Mouse (Mus musculus) embryonic facial prominence, embryonic 15.5 days (tissue): Measurements from ENCODE around the gene Lbr. TPM values are rescaled to one million over a fixed set of nuclear protein-coding genes. Genes with fewer than 3 reads are reported as not detected.
"Not testable (repeated sequence)": the region's sequence is repeated elsewhere in the genome, so short reads cannot be mapped to it uniquely, and the experiment has no call there.

Source experiments
- ATAC-seq: fragments of 200-750 bp; cut with Nextera tagmentation; 2 replicates; pipeline ENCODE4 v1.8.0; 2017; ENCODE audit warnings: low read depth, moderate TSS enrichment; ENCODE audit not compliant: insufficient number of reproducible peaks, low FRiP score, low TSS enrichment
- H3K27ac ChIP-seq: fragments of 300-500 bp; sonication (generic); replicated peaks from 2 replicates; pipeline ENCODE4 v1.5.1; 2015; ENCODE audit warnings: mild to moderate bottlenecking, inconsistent platforms
- H3K27me3 ChIP-seq: fragments of 300-500 bp; sonication (generic); 2 replicates; pipeline ENCODE4 v1.6.1; 2015; ENCODE audit warnings: inconsistent platforms
- H3K36me3 ChIP-seq: fragments of 300-500 bp; sonication (generic); 2 replicates; pipeline ENCODE4 v1.6.1; 2015; ENCODE audit warnings: mild to moderate bottlenecking, inconsistent platforms
- H3K4me1 ChIP-seq: fragments of 300-500 bp; sonication (generic); 2 replicates; pipeline ENCODE4 v1.6.1; 2015; ENCODE audit warnings: inconsistent platforms
- H3K4me2 ChIP-seq: fragments of 300-500 bp; sonication (generic); replicated peaks from 2 replicates; pipeline ENCODE4 v1.6.1; 2015; ENCODE audit warnings: mild to moderate bottlenecking, inconsistent platforms
- H3K4me3 ChIP-seq: fragments of 300-500 bp; sonication (generic); replicated peaks from 2 replicates; pipeline ENCODE4 v1.5.1; 2015; ENCODE audit warnings: mild to moderate bottlenecking, inconsistent platforms
- H3K9ac ChIP-seq: fragments of 300-500 bp; sonication (generic); 2 replicates; pipeline ENCODE4 v1.6.1; 2015; ENCODE audit warnings: inconsistent platforms
- H3K9me3 ChIP-seq: fragments of 300-500 bp; sonication (generic); replicated peaks from 2 replicates; pipeline ENCODE4 v1.6.1; 2016; ENCODE audit warnings: inconsistent platforms
- WGBS: fragments of 180-500 bp; shearing (Covaris S2); methylation state at CpG from one replicate; pipeline ENCODE4 v1.1.7; 2015; 5-methylcytosine and 5-hydroxymethylcytosine counted together
- polyA plus RNA-seq: library from polyadenylated mRNA; unstranded; fragments of >200 nt; fragmentation: Nextera tagmentation; extraction: Ambion mirVana; gene quantifications from 2 replicates; pipeline ENCODE4 v1.2.1, GENCODE M21; 2015

The Lbr gene
- polyA plus RNA-seq, 1 experiment from 2014 or later: 83.3 TPM

- no peak overlapping the region for H3K27ac ChIP-seq
- no peaks in the 10 kb centered on the region for H3K27me3 ChIP-seq
- ATAC-seq: no peak
- no peak overlapping the region for H3K4me2 ChIP-seq
- H3K4me3 ChIP-seq: no peak overlapping the region
- peaks cover 86% of the 10 kb centered on the region for H3K36me3 ChIP-seq
- no peak overlapping the region for H3K9ac ChIP-seq
- no peaks in the 10 kb centered on the region for H3K4me1 ChIP-seq
- no peaks in the 10 kb centered on the region for H3K9me3 ChIP-seq
- 89% methylated on average over 5 of the region's 5 CpGs for WGBS
Observed at GRCm38 (mm10) chr1:181832720-181833119, 10.1 kb downstream of the Lbr start.

- Histone ChIP-seq H3K4me1 (no peaks in the 10 kb centered on the region), H3K4me3 (no peak overlapping the region), H3K27ac (no peak overlapping the region), H3K27me3 (no peaks in the 10 kb centered on the region), H3K9ac (no peak overlapping the region), H3K4me2 (no peak overlapping the region), H3K36me3 (peaks cover 87% of the 10 kb centered on the region), H3K9me3 (no peaks in the 10 kb centered on the region)
- ATAC-seq: no peak
- WGBS: 93% methylated on average over 5 of the region's 5 CpGs
Observed at GRCm38 (mm10) chr1:181828365-181828764, 14.5 kb downstream of the Lbr start.

GRCm38 (mm10) chr1:181826716-181827115 is 16.1 kb downstream of the Lbr start:
- Histone ChIP-seq H3K4me2 (no peak overlapping the region), H3K36me3 (peaks cover 87% of the 10 kb centered on the region), H3K4me3 (no peak overlapping the region), H3K9me3 (no peaks in the 10 kb centered on the region), H3K9ac (no peak overlapping the region), H3K27ac (no peak overlapping the region), H3K27me3 (no peaks in the 10 kb centered on the region), H3K4me1 (no peaks in the 10 kb centered on the region)
- 87% methylated on average over 7 of the region's 7 CpGs for WGBS
- no peak for ATAC-seq

- Histone ChIP-seq H3K4me2 (no peak overlapping the region), H3K9ac (no peak overlapping the region), H3K4me3 (no peak overlapping the region), H3K27me3 (no peaks in the 10 kb centered on the region), H3K4me1 (no peaks in the 10 kb centered on the region), H3K27ac (no peak overlapping the region), H3K9me3 (no peaks in the 10 kb centered on the region), H3K36me3 (peaks cover 22% of the 10 kb centered on the region)
- WGBS: 83% methylated on average over 18 of the region's 18 CpGs
- no peak for ATAC-seq
Observed at GRCm38 (mm10) chr1:181811481-181812223, 31.2 kb downstream of the Lbr start.

GRCm38 (mm10) chr1:181800667-181801066 is 42.2 kb downstream of the Lbr start:
- H3K9ac ChIP-seq: no peak overlapping the region
- WGBS: 83% methylated on average over 4 of the region's 4 CpGs
- no peak for ATAC-seq

GRCm38 (mm10) chr1:181799911-181800310 is 42.9 kb downstream of the Lbr start:
- Histone ChIP-seq H3K36me3 (no peaks in the 10 kb centered on the region), H3K9ac (no peak overlapping the region), H3K4me1 (no peaks in the 10 kb centered on the region), H3K4me2 (no peak overlapping the region), H3K4me3 (no peak overlapping the region), H3K9me3 (no peaks in the 10 kb centered on the region), H3K27me3 (no peaks in the 10 kb centered on the region), H3K27ac (no peak overlapping the region)
- ATAC-seq: no peak
- 86% methylated on average over 3 of the region's 3 CpGs for WGBS

More at GRCm38 (mm10) chr1:181800667-181801066, 42.2 kb downstream of the Lbr start:
- Histone ChIP-seq H3K4me3 (no peak overlapping the region), H3K27ac (no peak overlapping the region), H3K9me3 (no peaks in the 10 kb centered on the region), H3K4me2 (no peak overlapping the region), H3K36me3 (no peaks in the 10 kb centered on the region), H3K27me3 (no peaks in the 10 kb centered on the region), H3K4me1 (no peaks in the 10 kb centered on the region)

- H3K27me3 ChIP-seq: no peaks in the 10 kb centered on the region
- peak overlapping the region; percentile 65; the same call in 1 of the 2 replicates for H3K27ac ChIP-seq
- no peak overlapping the region for H3K4me2 ChIP-seq
- no peak overlapping the region for H3K4me3 ChIP-seq
- no peak overlapping the region for H3K9ac ChIP-seq
- WGBS: 18% methylated on average over 2 of the region's 2 CpGs
- no peaks in the 10 kb centered on the region for H3K36me3 ChIP-seq
- ATAC-seq: no peak
- 0 out of 2 replicates have a peak, but pooled peaks cover 8% of the 10 kb centered on the region for H3K4me1 ChIP-seq
- H3K9me3 ChIP-seq: no peaks in the 10 kb centered on the region
Observed at GRCm38 (mm10) chr1:181793541-181793940, 49.3 kb downstream of the Lbr start.

GRCm38 (mm10) chr1:181789952-181790351 is 52.9 kb downstream of the Lbr start:
- H3K4me2 ChIP-seq: no peak overlapping the region
- WGBS: 19% methylated on average over 6 of the region's 6 CpGs
- no peaks in the 10 kb centered on the region; the same call in 1 of the 2 replicates for H3K9me3 ChIP-seq
- H3K4me1 ChIP-seq: 0 out of 2 replicates have a peak, but pooled peaks cover 8% of the 10 kb centered on the region
- H3K36me3 ChIP-seq: no peaks in the 10 kb centered on the region
- H3K27me3 ChIP-seq: no peaks in the 10 kb centered on the region
- no peak overlapping the region for H3K9ac ChIP-seq
- H3K27ac ChIP-seq: no peak overlapping the region
- no peak for ATAC-seq
- no peak overlapping the region for H3K4me3 ChIP-seq

- WGBS: 94% methylated on average over 11 of the region's 11 CpGs
Observed at GRCm38 (mm10) chr1:181782600-181782999, 60.2 kb downstream of the Lbr start.

GRCm38 (mm10) chr1:181776541-181776940 is 66.3 kb downstream of the Lbr start:
- H3K4me3 ChIP-seq: no peak overlapping the region
- no peak overlapping the region for H3K4me2 ChIP-seq
- no peaks in the 10 kb centered on the region for H3K4me1 ChIP-seq
- no peak overlapping the region for H3K27ac ChIP-seq
- H3K9me3 ChIP-seq: no peaks in the 10 kb centered on the region
- WGBS: 71% methylated on average over 1 of the region's 1 CpGs
- no peak overlapping the region for H3K9ac ChIP-seq
- ATAC-seq: no peak
- H3K27me3 ChIP-seq: no peaks in the 10 kb centered on the region
- H3K36me3 ChIP-seq: no peaks in the 10 kb centered on the region

More at GRCm38 (mm10) chr1:181782600-181782999, 60.2 kb downstream of the Lbr start:
- H3K9me3 ChIP-seq, ATAC-seq, H3K36me3 ChIP-seq, H3K4me3 ChIP-seq, H3K4me2 ChIP-seq, H3K27me3 ChIP-seq, H3K27ac ChIP-seq, H3K4me1 ChIP-seq, H3K9ac ChIP-seq: not testable (repeated sequence)

GRCm38 (mm10) chr1:181771871-181772270 is 71.0 kb downstream of the Lbr start:
- no peaks in the 10 kb centered on the region for H3K27me3 ChIP-seq
- no peaks in the 10 kb centered on the region for H3K36me3 ChIP-seq
- 90% methylated on average over 3 of the region's 3 CpGs for whole genome bisulfite sequencing
- H3K9me3 ChIP-seq: no peaks in the 10 kb centered on the region
- H3K27ac ChIP-seq: no peak overlapping the region
- no peaks in the 10 kb centered on the region for H3K4me1 ChIP-seq
- no peak overlapping the region for H3K4me2 ChIP-seq
- H3K4me3 ChIP-seq: no peak overlapping the region
- no peak for ATAC-seq
- no peak overlapping the region for H3K9ac ChIP-seq

- Histone ChIP-seq H3K4me2 (no peak overlapping the region), H3K4me3 (no peak overlapping the region), H3K9ac (no peak overlapping the region), H3K36me3 (no peaks in the 10 kb centered on the region), H3K27me3 (no peaks in the 10 kb centered on the region), H3K9me3 (no peaks in the 10 kb centered on the region), H3K4me1 (no peaks in the 10 kb centered on the region), H3K27ac (no peak overlapping the region)
- WGBS: 57% methylated on average over 14 of the region's 14 CpGs
- ATAC-seq: no peak
Observed at GRCm38 (mm10) chr1:181769392-181769791, 73.5 kb downstream of the Lbr start.
